Mouse (Mus musculus): ENCODE results near the gene Rit1.

- no peak for TF ChIP-seq POLR2A (IDR thresholded peaks at IDR 0.05; ENCODE audit: extremely low read depth, insufficient read depth, low read length)
- TF ChIP-seq CTCF (IDR thresholded peaks at IDR 0.05; ENCODE audit: low read depth, low read length): no peak
These were observed 32.8 kb upstream of the Rit1 start for GRCm38 (mm10) chr3:88683814-88684213.
